Mouse (Mus musculus) adrenal gland, adult 18-20 months (tissue): Measurements from ENCODE around the gene Mrps24. TPM values are rescaled to one million over a fixed set of nuclear protein-coding genes. Genes with fewer than 3 reads are reported as not detected.
A peak's percentile ranks its signal among the peaks of the same experiment; 100 is the strongest.

Experiments used
- DNase-seq, 2 experiments: peaks; one replicate each; pipeline ENCODE4 v3.0.0; 2021 to 2022; ENCODE audit warnings: low spot score in 2 of 2
- total RNA-seq, 2 experiments: library from RNA; stranded (reverse); gene quantifications; 1 replicate in 1 of 2; 2 replicates in 1 of 2; pipeline ENCODE4 v1.2.3; 2021

The Mrps24 gene
- total RNA-seq, 2 experiments from 2014 or later: 127 to 172 TPM

DNA sequence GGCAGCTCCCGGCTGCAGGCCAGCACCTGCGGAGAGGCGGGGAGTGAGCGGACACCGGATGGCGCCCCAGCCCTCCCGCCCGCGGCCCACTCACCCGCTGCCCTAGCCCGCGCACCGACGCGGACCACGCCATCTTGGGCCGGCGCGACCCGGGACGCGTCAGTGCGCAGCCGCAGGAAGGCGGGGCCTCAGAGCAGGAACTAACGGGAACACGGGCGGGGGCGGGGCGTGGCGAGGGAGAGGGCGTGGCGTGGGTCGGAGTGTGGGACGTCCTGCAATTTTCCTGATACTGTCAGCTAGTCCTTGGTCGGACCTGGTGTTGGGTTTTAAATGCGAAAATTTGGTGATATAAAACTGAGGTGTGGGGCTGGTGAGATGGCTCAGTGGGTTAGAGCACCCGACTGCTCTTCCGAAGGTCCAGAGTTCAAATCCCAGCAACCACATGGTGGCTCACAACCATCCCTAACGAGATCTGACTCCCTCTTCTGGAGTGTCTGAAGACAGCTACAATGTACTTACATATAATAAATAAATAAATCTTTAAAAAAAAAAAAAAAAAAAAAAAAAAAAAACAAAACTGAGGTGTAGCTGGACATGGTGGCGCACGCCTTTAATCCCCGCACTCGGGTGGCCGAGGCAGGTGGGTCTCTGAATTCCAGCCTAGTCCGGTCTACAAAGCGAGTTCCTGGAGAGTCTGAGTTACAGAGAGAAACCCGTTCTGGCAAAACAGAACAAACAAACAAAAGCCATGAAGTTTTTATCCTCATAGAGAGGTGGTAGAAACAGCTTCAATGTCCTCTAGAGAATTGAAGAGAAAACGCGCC, 7.7 kb downstream of the Mrps24 start:
- DNase-seq: peak; percentile 90 to 92

DNA sequence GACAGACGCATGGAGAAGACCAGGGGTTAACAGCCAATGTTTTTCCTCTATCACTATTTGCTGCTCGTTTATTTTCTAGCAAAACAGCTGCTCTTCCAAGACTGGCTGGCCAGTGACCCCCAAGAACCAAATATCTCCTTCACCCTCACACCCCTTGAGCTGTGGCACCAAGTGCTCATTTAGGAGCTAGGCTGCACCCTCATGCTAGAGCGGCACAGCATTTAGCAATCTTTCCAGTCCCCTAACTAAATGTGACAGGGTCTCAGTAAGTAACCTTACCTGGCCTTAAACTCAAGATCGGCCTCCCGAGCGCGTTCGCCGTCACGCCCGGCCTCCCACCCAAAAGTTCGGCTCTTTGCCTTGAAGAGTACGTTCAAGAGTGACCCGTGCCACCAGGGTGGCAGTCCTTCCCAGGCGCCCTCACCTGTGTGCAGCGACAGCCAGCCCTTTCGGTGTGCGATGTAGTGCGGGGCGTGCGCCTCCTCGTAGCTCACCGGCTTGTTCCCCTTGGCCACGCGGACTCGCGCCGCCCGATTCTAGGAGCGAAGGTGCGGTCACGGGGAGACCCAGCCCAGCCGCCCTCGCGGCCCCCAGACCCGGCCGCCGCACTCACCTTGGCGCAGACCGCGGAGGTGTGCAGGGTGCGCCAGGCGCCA, 8.5 kb downstream of the Mrps24 start:
- peak; percentile 49 to 58 for DNase-seq

DNA sequence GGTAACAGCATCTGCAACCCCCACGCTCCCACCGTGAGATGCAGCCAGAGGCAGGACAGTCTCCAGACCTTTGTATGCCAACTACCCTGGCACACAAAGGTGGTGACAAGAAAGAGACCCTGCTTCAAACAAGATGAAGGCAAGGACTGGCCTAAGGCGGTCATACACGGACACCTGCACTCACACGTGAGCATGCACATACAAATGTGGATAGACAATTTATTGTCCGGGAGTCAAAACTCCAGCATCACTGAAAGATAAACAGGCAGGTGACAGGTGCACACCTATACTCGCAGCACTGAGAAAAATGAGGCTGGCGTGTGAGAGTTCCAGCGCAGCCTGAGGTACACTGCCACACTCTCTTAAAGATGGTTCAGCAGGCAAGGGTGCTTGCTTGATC, 9.5 kb downstream of the Mrps24 start:
- DNase-seq: no peak

DNA sequence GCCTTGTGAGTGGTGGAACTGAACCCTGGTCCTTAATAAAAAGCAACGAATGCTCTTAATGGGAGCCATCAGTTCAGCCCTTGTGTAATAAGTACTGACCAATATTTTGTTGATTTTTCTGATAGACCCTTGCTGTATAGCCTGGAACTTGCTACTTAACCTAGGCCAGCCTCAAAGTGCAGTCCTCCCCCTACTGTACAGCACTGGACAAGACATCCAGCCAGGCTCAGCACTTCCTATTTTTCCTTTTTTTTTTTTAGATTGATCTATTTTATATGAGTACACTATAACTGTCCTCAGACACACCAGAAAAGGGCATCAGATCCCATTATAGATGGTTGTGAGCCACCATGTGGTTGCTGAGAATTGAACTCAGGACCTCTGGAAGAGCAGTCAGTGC, 12.1 kb downstream of the Mrps24 start:
- no peak for DNase-seq

DNA sequence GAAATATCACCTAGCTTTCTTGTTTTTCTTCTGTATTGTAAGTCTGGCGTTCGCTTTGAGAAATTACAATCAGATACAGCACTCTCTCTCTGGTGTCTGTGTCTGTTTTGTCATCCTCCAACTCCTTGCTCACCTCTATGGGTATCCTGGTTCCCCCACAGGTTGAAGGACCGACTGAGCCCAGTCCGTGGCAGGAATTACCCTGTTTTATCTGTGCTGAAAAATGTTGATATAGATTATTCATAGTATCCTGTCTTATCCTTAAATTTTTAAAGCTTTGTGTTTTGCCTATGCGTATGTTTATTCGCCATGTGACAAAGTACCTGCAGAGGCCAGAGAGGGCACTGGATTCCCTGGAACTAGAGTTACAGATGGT, 12.5 kb downstream of the Mrps24 start:
- DNase-seq: no peak

DNA sequence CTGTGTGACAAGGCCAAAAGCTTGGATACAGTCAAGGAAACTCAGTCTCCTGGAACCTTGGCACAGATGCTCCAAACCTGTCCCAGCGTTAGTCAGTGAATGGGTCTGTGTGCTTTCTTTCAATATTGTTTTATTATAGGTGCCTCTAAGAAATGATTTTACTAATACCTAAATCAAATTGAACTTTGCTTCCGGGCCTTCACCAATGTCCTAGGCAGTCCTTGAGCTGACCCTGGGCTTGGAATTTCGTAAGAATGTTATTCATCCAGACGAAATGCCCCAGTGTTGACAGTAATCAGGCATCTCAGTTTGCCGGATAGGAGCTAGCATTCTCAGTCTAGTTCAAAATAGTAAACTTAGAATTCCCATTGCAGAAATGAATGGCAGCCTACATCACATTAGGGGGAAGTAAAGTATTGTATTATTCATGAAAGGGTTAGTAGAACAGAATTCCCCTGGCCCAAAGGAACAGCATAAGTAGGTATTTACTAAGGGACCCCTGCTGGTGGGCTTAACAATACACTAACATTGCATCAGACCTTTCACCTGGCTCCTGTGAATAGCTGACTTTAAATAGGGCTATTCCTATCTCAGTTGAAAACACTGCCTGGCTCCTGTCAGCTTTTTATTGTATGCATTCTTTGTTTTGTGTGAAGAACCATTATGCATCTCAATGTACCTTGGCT, 13.1 kb downstream of the Mrps24 start:
- DNase-seq: no peak

DNA sequence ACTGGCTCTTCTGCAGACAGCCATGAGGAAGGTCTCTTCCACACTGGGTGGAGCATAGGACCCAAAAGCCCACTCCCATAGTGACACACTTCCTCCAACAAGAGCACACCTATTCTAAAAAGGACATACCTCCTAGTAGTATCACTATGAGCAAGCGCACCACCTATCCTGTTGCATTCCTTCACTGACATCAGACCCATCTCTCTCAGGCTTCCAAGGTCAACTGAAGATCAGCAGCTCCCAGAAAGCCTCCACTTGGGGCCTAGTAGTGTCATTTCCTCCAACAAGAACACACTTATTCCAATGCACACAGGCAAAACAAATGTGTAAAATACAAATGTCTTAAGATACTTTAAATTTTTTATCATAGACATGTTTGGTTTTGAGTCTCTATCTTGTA, 13.7 kb downstream of the Mrps24 start:
- DNase-seq: no peak

DNA sequence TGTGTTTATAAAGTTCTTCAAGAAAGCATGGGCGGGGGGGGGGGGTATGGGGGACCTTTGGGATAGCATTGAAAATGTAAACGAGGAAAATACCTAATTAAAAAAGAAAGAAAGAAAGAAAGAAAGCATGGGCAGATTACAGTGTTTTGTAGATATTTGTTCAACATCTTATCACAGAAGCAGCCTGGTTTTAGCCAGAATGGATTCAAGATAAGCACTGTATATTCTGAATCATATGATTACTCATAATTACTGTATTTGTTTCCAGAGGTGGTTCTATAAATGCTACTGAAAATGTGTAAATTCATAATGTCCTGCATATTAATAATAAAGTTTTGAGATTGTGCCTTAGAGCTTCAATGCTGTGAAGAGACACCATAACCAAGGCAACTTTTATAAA, 14.2 kb downstream of the Mrps24 start:
- DNase-seq: no peak

DNA sequence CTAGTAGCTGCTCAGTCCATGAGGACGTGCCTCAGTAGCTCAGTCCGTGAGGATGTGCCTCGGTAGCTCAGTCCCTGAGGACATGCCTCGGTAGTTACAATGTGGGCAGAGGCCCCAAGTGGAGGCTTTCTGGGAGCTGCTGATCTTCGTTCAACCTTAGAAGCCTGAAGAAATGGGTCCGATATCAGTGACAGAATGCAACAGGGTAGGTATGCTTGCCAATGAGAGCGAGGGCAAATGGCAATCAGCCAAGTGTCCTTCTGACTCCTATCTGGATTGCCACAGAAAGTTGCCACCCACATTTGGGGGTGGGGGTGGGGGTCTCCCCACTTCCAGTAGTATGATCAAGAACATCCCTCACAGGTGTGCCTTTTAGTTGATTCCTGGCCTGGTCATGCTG, 14.7 kb downstream of the Mrps24 start:
- no peak for DNase-seq

DNA sequence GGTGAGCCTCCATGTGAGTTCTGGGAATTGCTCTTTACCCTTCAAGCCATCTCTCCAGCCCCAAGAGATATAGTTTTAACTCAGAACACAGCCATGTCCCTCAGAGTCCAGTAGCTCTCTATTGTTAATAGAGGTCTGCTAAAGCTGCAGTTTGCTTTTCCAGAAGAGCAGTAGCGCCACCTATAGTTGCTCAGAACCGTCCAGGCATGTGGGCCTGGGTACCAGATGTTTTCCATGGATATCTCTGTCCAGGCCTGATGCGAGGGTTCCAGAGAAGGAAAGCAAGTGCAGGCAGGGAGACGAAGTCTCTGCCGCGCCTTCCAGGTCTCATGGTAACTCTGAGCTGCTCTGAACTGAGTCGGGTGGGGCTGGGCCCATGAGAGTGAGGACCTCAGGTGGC, 23.7 kb downstream of the Mrps24 start:
- peak; percentile 44 for DNase-seq

DNA sequence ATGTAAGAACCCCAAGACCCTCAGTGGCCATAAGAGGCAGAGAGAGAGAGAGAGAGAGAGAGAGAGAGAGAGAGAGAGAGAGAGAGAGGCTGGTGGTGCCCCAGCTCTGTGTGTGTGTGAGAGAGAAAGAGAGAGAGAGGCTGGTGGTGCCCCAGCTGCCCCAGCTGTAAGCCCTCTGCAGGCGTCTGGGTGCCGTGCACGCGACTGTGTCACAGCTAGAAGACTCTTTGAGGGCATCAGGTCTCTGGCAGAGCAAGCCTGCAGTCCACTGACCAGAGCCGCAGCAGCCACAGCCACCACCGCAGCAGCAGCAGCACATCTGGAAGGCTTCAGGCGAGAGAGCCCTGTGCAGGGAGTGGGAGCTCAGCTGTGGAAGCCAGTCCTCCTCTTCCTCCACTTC, 31.2 kb downstream of the Mrps24 start:
- DNase-seq: no peak

DNA sequence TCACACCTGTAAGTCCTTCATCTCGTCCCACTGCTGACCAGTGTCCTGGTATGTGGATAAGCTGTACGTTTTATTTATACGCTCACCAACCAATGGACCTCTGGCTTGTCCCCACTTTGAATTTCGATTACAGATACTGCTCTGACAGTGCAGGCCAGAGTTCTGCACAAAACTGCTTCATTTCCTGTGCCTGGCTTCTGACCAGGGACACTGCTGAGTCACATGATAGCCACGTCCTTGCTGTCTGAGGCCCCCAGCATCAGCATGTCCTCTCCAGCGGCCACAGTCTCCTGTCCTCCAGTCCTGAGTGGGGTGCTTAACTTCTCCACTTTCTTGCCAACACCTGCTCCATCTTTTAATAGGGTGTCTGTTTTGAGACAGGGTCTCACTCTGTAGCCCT, 32.9 kb downstream of the Mrps24 start:
- DNase-seq: peak in 1 of 2 experiments; percentile 27

Other genes with a start within 250 kb of the Mrps24 start
- 100 to 1,000 TPM; 144 to 206 TPM for gene Xbp1, start 195.0 kb downstream of the Mrps24 start, total RNA-seq
- gene Ccdc117, start 173.5 kb downstream of the Mrps24 start, total RNA-seq: 10 to 100 TPM; 37.8 to 47.4 TPM
- gene Ankrd36, start 146.0 kb downstream of the Mrps24 start, total RNA-seq: not detected
- gene Urgcp, start 46.7 kb upstream of the Mrps24 start, total RNA-seq: 10 to 100 TPM; 70.4 to 74.7 TPM
- 10 to 100 TPM; 50.1 to 65.1 TPM for gene Dbnl, start 72.8 kb upstream of the Mrps24 start, total RNA-seq
- 1 to 10 TPM in 1 of 2 experiments, not detected in 1; 1.1 TPM for gene Pgam2, start 88.1 kb upstream of the Mrps24 start, total RNA-seq
- 1 to 10 TPM; 4.9 to 5.3 TPM for gene Polm, start 122.3 kb upstream of the Mrps24 start, total RNA-seq
- gene Aebp1, start 146.3 kb upstream of the Mrps24 start, total RNA-seq: 100 to 1,000 TPM; 245 to 387 TPM
- gene Pold2, start 162.6 kb upstream of the Mrps24 start, total RNA-seq: 10 to 100 TPM; 34.1 to 44.6 TPM
- not detected for gene Myl7, start 183.1 kb upstream of the Mrps24 start, total RNA-seq
- 1 to 10 TPM; 3.9 to 6.9 TPM for gene Gck, start 234.4 kb upstream of the Mrps24 start, total RNA-seq
- 10 to 100 TPM; 65.6 to 85.9 TPM for gene Ykt6, start 240.0 kb upstream of the Mrps24 start, total RNA-seq